Mouse (Mus musculus): ENCODE measurements around the gene Nckap5.

Nckap5 gene

GRCm38 (mm10) chr1:126491412-126491811 is 339.2 kb downstream of the Nckap5 start:
- intact Hi-C loops (cut with DNase I), result loop anchor here (5.0 to 10.0 kb wide), 2 partner anchors 36 to 233 kb away; no protein-coding TSS in a partner anchor

GRCm38 (mm10) chr1:126490256-126490655 is 340.3 kb downstream of the Nckap5 start:
- intact Hi-C loops (cut with DNase I), result loop anchor here (5.0 to 10.0 kb wide), 2 partner anchors 37 to 235 kb away; no protein-coding TSS in a partner anchor

GRCm38 (mm10) chr1:126484664-126485087 is 345.9 kb downstream of the Nckap5 start:
- intact Hi-C loops (cut with DNase I), result loop anchor here (5.0 kb wide), 1 partner anchor 83 kb away; no protein-coding TSS in a partner anchor

GRCm38 (mm10) chr1:126483665-126484064 is 346.9 kb downstream of the Nckap5 start:
- intact Hi-C loops (cut with DNase I), result loop anchor here (5.0 kb wide), 1 partner anchor 84 kb away; no protein-coding TSS in a partner anchor

GRCm38 (mm10) chr1:126481459-126482228 is 349.0 kb downstream of the Nckap5 start:
- intact Hi-C loops (cut with DNase I), result loop anchor here (5.0 kb wide), 1 partner anchor 86 kb away; no protein-coding TSS in a partner anchor

GRCm38 (mm10) chr1:126473044-126473443 is 357.6 kb downstream of the Nckap5 start:
- intact Hi-C loops (cut with DNase I), result no loop called here

GRCm38 (mm10) chr1:126471419-126471818 is 359.2 kb downstream of the Nckap5 start:
- intact Hi-C loops (cut with DNase I), result no loop called here

- intact Hi-C loops (cut with DNase I), result no loop called here
Observed at GRCm38 (mm10) chr1:126470883-126471282, 359.7 kb downstream of the Nckap5 start.

- intact Hi-C loops (cut with DNase I), result no loop called here
Observed at GRCm38 (mm10) chr1:126469818-126470544, 360.6 kb downstream of the Nckap5 start.

- intact Hi-C loops (cut with DNase I), result no loop called here
Observed at GRCm38 (mm10) chr1:126461527-126462354, 368.9 kb downstream of the Nckap5 start.

GRCm38 (mm10) chr1:126457739-126458138 is 372.9 kb downstream of the Nckap5 start:
- intact Hi-C loops (cut with DNase I), result no loop called here

- intact Hi-C loops (cut with DNase I), result no loop called here
Observed at GRCm38 (mm10) chr1:126454504-126455173, 376.0 kb downstream of the Nckap5 start.

- intact Hi-C loops (cut with DNase I), result no loop called here
Observed at GRCm38 (mm10) chr1:126451472-126451871, 379.1 kb downstream of the Nckap5 start.

- intact Hi-C loops (cut with DNase I), result no loop called here
Observed at GRCm38 (mm10) chr1:126449424-126449823, 381.2 kb downstream of the Nckap5 start.

- intact Hi-C loops (cut with DNase I), result no loop called here
Observed at GRCm38 (mm10) chr1:126443890-126444289, 386.7 kb downstream of the Nckap5 start.

- intact Hi-C loops (cut with DNase I), result no loop called here
Observed at GRCm38 (mm10) chr1:126442723-126443122, 387.9 kb downstream of the Nckap5 start.

GRCm38 (mm10) chr1:126438000-126438572 is 392.5 kb downstream of the Nckap5 start:
- intact Hi-C loops (cut with DNase I), result loop anchor here (10.0 kb wide), 1 partner anchor 497 kb away; no protein-coding TSS in a partner anchor

GRCm38 (mm10) chr1:126436937-126437667 is 393.5 kb downstream of the Nckap5 start:
- intact Hi-C loops (cut with DNase I), result loop anchor here (10.0 kb wide), 1 partner anchor 498 kb away; no protein-coding TSS in a partner anchor

GRCm38 (mm10) chr1:126432285-126432684 is 398.3 kb downstream of the Nckap5 start:
- intact Hi-C loops (cut with DNase I), result loop anchor here (10.0 kb wide), 1 partner anchor 503 kb away; no protein-coding TSS in a partner anchor
